Mouse (Mus musculus) small intestine, adult 2 months (tissue): Measurements from ENCODE around the gene Cers1. TPM values are rescaled to one million over a fixed set of nuclear protein-coding genes. Genes with fewer than 3 reads are reported as not detected.

Experiments
- H3K27ac ChIP-seq: fragments of 200-500 bp; 2 replicates; pipeline ENCODE4 v1.5.1; 2012; ENCODE audit warnings: low read depth, low read length, control low read depth, inconsistent platforms; ENCODE audit not compliant: insufficient read depth
- H3K27me3 ChIP-seq: fragments of 200-500 bp; 2 replicates; pipeline ENCODE4 v1.6.1; 2012; ENCODE audit warnings: mild to moderate bottlenecking, moderate library complexity, low read length, inconsistent platforms; ENCODE audit not compliant: control insufficient read depth, insufficient read depth
- H3K36me3 ChIP-seq: fragments of 200-500 bp; 2 replicates; pipeline ENCODE4 v1.6.1; 2012; ENCODE audit warnings: mild to moderate bottlenecking, low read length, control low read depth, inconsistent platforms; ENCODE audit not compliant: control insufficient read depth, insufficient read depth
- H3K4me1 ChIP-seq: fragments of 200-500 bp; 2 replicates; pipeline ENCODE4 v1.6.1; 2012; ENCODE audit warnings: low read length, inconsistent platforms, mixed read lengths; ENCODE audit not compliant: control insufficient read depth, insufficient read depth, insufficient read length
- H3K4me3 ChIP-seq: fragments of 200-500 bp; 2 replicates; pipeline ENCODE4 v1.5.1; 2012; ENCODE audit warnings: low read depth, mild to moderate bottlenecking, control low read depth, inconsistent platforms, low read length, moderate library complexity
- CTCF ChIP-seq: fragments of 200-500 bp; IDR thresholded peaks from 2 replicates; pipeline ENCODE4 v1.5.1; 2012; ENCODE audit warnings: low read depth, mild to moderate bottlenecking, control low read depth, inconsistent platforms, low read length, moderate library complexity, mixed read lengths; ENCODE audit not compliant: insufficient replicate concordance, insufficient read length; ENCODE audit errors: extremely low read depth
- POLR2A ChIP-seq: fragments of 200-500 bp; IDR thresholded peaks from 2 replicates; pipeline ENCODE4 v1.6.1; 2012; ENCODE audit warnings: low read depth, mild to moderate bottlenecking, control low read depth, inconsistent platforms, low read length, moderate library complexity
- WGBS: fragments of 180-500 bp; shearing (Covaris S2); methylation state at CpG from one replicate; pipeline ENCODE4 v1.1.7; 2018; 5-methylcytosine and 5-hydroxymethylcytosine counted together
- polyA plus RNA-seq: library from polyadenylated mRNA; depleted of rRNA; stranded (reverse); fragments of >200 nt; gene quantifications from 2 replicates; pipeline ENCODE4 v1.2.3, GENCODE M21; 2012; rRNA removed

Gene Cers1
- 0.27 and 0.89 TPM in 2 replicates for polyA plus RNA-seq

- no peak within 1 kb of the TSS for H3K27ac ChIP-seq
- H3K27me3 ChIP-seq = no peaks in the 10 kb centered on the region; the same call in 1 of the 2 replicates
- peaks cover 21% of the 10 kb centered on the region for H3K36me3 ChIP-seq
- H3K4me1 ChIP-seq = 0 out of 2 replicates have a peak, but pooled peaks cover 3% of the 10 kb centered on the region
- peak within 1 kb of the TSS; percentile 59 for H3K4me3 ChIP-seq
- 3% methylated on average over 66 of the region's 66 CpGs for WGBS
- TF ChIP-seq POLR2A (no peak), CTCF (no peak)
These were observed at the start of gene Cers1 for GRCm38 (mm10) chr8:70315624-70316510. Cers1 (plus strand) TSS chr8:70315775.

- Histone ChIP-seq H3K4me3 (no peak overlapping the region), H3K27ac (no peak overlapping the region), H3K4me1 (no peaks in the 10 kb centered on the region), H3K27me3 (no peaks in the 10 kb centered on the region), H3K36me3 (peaks cover 12% of the 10 kb centered on the region)
- 78% methylated on average over 3 of the region's 3 CpGs for WGBS
- TF ChIP-seq POLR2A = no peak
- TF ChIP-seq CTCF = no peak
These were observed 47.9 kb upstream of the Cers1 start for GRCm38 (mm10) chr8:70267674-70268073.

GRCm38 (mm10) chr8:70268311-70268710, 47.3 kb upstream of the Cers1 start:
- H3K27me3 ChIP-seq = no peaks in the 10 kb centered on the region
- H3K27ac ChIP-seq = no peak overlapping the region
- H3K4me3 ChIP-seq = no peak overlapping the region
- peaks cover 6% of the 10 kb centered on the region; the same call in 1 of the 2 replicates for H3K36me3 ChIP-seq
- no peak for TF ChIP-seq POLR2A
- TF ChIP-seq CTCF = no peak
- peaks cover 5% of the 10 kb centered on the region; the same call in 1 of the 2 replicates for H3K4me1 ChIP-seq
- 68% methylated on average over 5 of the region's 5 CpGs for WGBS

- Histone ChIP-seq H3K27ac (no peak overlapping the region), H3K4me1 (peaks cover 6% of the 10 kb centered on the region; the same call in 1 of the 2 replicates), H3K27me3 (no peaks in the 10 kb centered on the region), H3K4me3 (no peak overlapping the region), H3K36me3 (0 out of 2 replicates have a peak, but pooled peaks cover under 1% of the 10 kb centered on the region)
- peak; percentile 28; the same call in 1 of the 2 replicates for TF ChIP-seq CTCF
- no peak for TF ChIP-seq POLR2A
- 42% methylated on average over 11 of the region's 11 CpGs for WGBS
These were observed 46.6 kb upstream of the Cers1 start for GRCm38 (mm10) chr8:70268799-70269565.

- Histone ChIP-seq H3K4me3 (no peak overlapping the region), H3K27ac (no peak overlapping the region), H3K36me3 (no peaks in the 10 kb centered on the region), H3K27me3 (no peaks in the 10 kb centered on the region), H3K4me1 (peaks cover 6% of the 10 kb centered on the region; the same call in 1 of the 2 replicates)
- WGBS = 28% methylated on average over 3 of the region's 3 CpGs
- TF ChIP-seq POLR2A (no peak), CTCF (no peak)
These were observed 42.6 kb upstream of the Cers1 start for GRCm38 (mm10) chr8:70272949-70273348.

GRCm38 (mm10) chr8:70274350-70274749, 41.2 kb upstream of the Cers1 start:
- Histone ChIP-seq H3K4me1 (peaks cover 6% of the 10 kb centered on the region; the same call in 1 of the 2 replicates), H3K4me3 (no peak overlapping the region), H3K27me3 (no peaks in the 10 kb centered on the region), H3K36me3 (no peaks in the 10 kb centered on the region), H3K27ac (no peak overlapping the region)
- no peak for TF ChIP-seq POLR2A
- no peak for TF ChIP-seq CTCF
